Mouse (Mus musculus): Measurements from ENCODE around the gene Plxna4. TPM values are rescaled to one million over a fixed set of nuclear protein-coding genes. Genes with fewer than 3 reads are reported as not detected.

The Plxna4 gene
- polyA plus RNA-seq, 1 experiment from 2014 or later = 6.1 TPM

DNA sequence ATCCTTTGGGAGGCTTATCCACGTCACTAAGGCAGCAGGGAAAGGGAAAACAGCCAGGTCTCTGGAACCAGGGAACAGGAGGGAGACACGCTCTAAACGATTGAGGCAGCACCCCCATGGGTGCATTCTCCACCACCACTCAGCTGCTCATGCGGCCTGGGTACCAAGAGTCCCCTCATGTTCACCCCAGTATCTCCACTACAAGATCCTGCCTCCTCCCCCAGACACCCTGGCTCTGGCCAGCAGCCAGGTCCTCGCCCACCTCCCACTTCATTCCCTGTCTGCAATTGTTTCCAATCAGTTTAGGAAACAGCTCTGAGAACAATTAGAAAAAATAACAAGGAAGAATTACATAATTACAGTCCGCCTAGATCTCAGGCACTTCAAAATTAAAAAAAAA is 150.8 kb downstream of the Plxna4 start:
- WGBS = 55% methylated on average over 6 of the region's 6 CpGs
- Histone ChIP-seq H3K9me3 (ENCODE audit: control insufficient read depth, low read length) (no peaks in the 10 kb centered on the region), H3K27me3 (replicated peaks; ENCODE audit: control insufficient read depth, insufficient read depth, low read length) (no peaks in the 10 kb centered on the region), H3K4me3 (ENCODE audit: low read depth, low read length) (no peak overlapping the region), H3K4me1 (ENCODE audit: control insufficient read depth, insufficient read depth, low read length) (peaks cover 4% of the 10 kb centered on the region; the same call in 1 of the 2 replicates), H3K27ac (replicated peaks; ENCODE audit: low read depth, low read length) (no peak overlapping the region), H3K36me3 (ENCODE audit: control insufficient read depth, insufficient read depth, low read length) (no peaks in the 10 kb centered on the region), H3K4me2 (ENCODE audit: low read depth, low read length) (no peak overlapping the region), H3K9ac (ENCODE audit: low read depth, low read length) (no peak overlapping the region)
- peak; percentile 4 for DNase-seq (ENCODE audit: low spot score)
- ATAC-seq (ENCODE audit: low read depth) = no peak

DNA sequence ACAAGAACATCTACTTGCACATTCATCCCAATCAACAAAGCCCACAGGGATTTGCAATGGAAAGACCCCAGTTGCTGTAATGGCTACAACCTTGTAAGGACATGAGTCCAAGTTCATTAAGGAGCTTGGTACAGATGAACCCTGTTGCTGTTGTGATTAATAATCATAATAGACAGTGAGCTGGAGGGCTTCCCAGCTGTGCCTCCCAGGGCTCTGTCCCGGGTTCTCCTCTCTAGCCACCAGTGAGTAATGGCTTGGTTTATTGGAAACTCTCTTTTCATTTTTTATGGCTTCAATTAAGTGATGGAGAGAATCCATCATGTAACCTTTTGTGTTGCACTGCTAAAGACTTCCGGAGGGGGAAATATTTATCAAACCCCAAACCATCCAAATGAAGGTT is 164.9 kb downstream of the Plxna4 start:
- WGBS = 68% methylated on average over 2 of the region's 2 CpGs
- no peak overlapping the region for H3K4me2 ChIP-seq (ENCODE audit: low read depth, low read length)
- H3K27me3 ChIP-seq (replicated peaks; ENCODE audit: control insufficient read depth, insufficient read depth, low read length) = no peaks in the 10 kb centered on the region
- DNase-seq (ENCODE audit: low spot score) (no peak), ATAC-seq (ENCODE audit: low read depth) (no peak)
- no peak overlapping the region for H3K4me3 ChIP-seq (ENCODE audit: low read depth, low read length)
- H3K4me1 ChIP-seq (ENCODE audit: control insufficient read depth, insufficient read depth, low read length) = no peaks in the 10 kb centered on the region
- H3K9ac ChIP-seq (ENCODE audit: low read depth, low read length) = no peak overlapping the region
- no peaks in the 10 kb centered on the region for H3K9me3 ChIP-seq (ENCODE audit: control insufficient read depth, low read length)
- H3K36me3 ChIP-seq (ENCODE audit: control insufficient read depth, insufficient read depth, low read length) = no peaks in the 10 kb centered on the region
- no peak overlapping the region for H3K27ac ChIP-seq (replicated peaks; ENCODE audit: low read depth, low read length)

DNA sequence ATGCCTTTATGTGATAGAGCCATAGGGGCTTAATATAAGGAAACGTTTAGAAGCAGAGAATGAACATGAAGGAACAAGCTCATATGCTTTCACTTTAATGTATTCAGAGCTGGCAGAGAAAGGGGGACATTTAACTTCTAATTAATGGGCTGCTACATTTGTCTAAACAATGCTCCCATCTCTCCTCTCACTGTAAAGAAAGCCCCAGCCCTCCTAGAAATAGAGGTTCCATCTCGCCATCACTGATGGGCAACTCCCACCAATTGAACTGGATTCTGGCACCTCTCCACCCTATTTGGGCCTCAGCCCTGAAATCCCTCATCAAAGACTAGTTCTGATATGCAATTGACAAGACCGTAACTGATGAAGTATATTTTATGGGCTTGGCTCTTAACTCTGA is 167.4 kb downstream of the Plxna4 start:
- no peaks in the 10 kb centered on the region for H3K36me3 ChIP-seq (ENCODE audit: control insufficient read depth, insufficient read depth, low read length)
- 72% methylated on average over 3 of the region's 3 CpGs for WGBS
- H3K4me3 ChIP-seq (ENCODE audit: low read depth, low read length) = no peak overlapping the region
- no peaks in the 10 kb centered on the region for H3K27me3 ChIP-seq (replicated peaks; ENCODE audit: control insufficient read depth, insufficient read depth, low read length)
- H3K9ac ChIP-seq (ENCODE audit: low read depth, low read length) = no peak overlapping the region
- peaks cover 4% of the 10 kb centered on the region; the same call in 1 of the 2 replicates for H3K4me1 ChIP-seq (ENCODE audit: control insufficient read depth, insufficient read depth, low read length)
- no peak overlapping the region for H3K4me2 ChIP-seq (ENCODE audit: low read depth, low read length)
- H3K9me3 ChIP-seq (ENCODE audit: control insufficient read depth, low read length) = no peaks in the 10 kb centered on the region
- no peak overlapping the region for H3K27ac ChIP-seq (replicated peaks; ENCODE audit: low read depth, low read length)
- ATAC-seq (ENCODE audit: low read depth) (no peak), DNase-seq (ENCODE audit: low spot score) (no peak)

DNA sequence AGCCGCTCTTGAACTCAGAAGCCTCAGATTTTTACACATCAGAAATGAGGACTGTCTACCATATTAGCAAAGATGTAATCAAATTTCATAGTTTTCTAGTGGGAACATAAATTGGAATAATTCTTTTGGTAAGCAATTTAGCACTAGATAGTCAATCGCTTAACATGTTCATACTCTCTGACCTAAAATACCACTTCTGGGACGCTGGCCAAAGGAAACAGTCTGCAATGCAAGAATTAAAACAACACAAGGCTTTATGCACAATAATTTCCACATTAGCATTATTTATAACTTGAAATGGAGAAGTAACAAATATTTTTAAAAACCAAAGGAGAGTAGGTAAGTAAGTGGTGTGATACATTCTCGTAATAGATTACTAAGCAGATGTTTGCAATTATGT is 170.6 kb downstream of the Plxna4 start:
- Histone ChIP-seq H3K27me3 (replicated peaks; ENCODE audit: control insufficient read depth, insufficient read depth, low read length) (no peaks in the 10 kb centered on the region), H3K4me2 (ENCODE audit: low read depth, low read length) (no peak overlapping the region), H3K27ac (replicated peaks; ENCODE audit: low read depth, low read length) (no peak overlapping the region), H3K4me1 (ENCODE audit: control insufficient read depth, insufficient read depth, low read length) (peaks cover 4% of the 10 kb centered on the region; the same call in 1 of the 2 replicates), H3K9ac (ENCODE audit: low read depth, low read length) (no peak overlapping the region), H3K36me3 (ENCODE audit: control insufficient read depth, insufficient read depth, low read length) (no peaks in the 10 kb centered on the region), H3K9me3 (ENCODE audit: control insufficient read depth, low read length) (no peaks in the 10 kb centered on the region), H3K4me3 (ENCODE audit: low read depth, low read length) (no peak overlapping the region)
- WGBS = 61% methylated on average over 4 of the region's 4 CpGs
- no peak for ATAC-seq (ENCODE audit: low read depth)
- no peak for DNase-seq (ENCODE audit: low spot score)

DNA sequence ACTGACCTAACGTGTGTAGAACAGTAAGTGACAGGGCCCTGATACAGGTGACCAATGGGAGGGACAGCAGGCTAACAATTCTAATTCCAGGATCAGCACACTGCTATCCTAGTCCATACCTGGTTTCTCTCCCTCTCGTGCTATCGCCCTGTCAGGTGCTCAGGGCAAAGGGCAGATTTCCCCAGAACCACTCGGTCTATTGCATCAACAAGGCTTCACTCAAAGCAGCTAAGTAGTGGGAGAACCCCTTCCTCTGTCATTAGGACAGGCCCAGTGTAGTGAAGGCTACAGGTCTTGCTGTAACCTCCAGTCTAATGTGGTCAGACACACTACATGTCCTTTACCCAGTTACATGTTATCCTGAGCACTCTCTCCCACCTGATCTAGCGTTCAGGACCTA is 176.7 kb downstream of the Plxna4 start:
- no peak for DNase-seq (ENCODE audit: low spot score)
- WGBS = 82% methylated on average over 5 of the region's 5 CpGs
- no peak overlapping the region for H3K4me2 ChIP-seq (ENCODE audit: low read depth, low read length)

DNA sequence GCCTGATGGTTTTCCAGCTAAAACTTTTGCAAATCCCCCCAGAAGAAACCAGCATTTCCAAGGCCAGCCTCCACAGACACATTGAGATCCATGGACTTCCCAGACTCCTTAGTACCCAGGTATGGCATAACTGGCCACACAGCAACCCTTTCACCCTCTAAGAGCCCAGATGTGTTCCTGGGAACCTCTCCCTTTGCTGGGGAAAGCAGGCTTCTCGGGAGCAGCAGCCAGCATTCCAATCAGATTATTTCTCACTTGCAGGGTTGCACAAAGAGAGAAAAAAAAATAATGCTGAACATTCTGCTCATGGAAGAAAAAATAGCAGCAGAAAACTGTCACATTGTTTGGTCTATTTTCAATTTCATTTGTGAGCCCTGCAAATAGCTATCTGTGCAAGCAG is 178.4 kb downstream of the Plxna4 start:
- no peak overlapping the region for H3K9ac ChIP-seq (ENCODE audit: low read depth, low read length)
- H3K27ac ChIP-seq (replicated peaks; ENCODE audit: low read depth, low read length) = no peak overlapping the region
- H3K36me3 ChIP-seq (ENCODE audit: control insufficient read depth, insufficient read depth, low read length) = no peaks in the 10 kb centered on the region
- no peak for DNase-seq (ENCODE audit: low spot score)
- H3K4me2 ChIP-seq (ENCODE audit: low read depth, low read length) = no peak overlapping the region
- H3K4me1 ChIP-seq (ENCODE audit: control insufficient read depth, insufficient read depth, low read length) = no peaks in the 10 kb centered on the region
- no peaks in the 10 kb centered on the region for H3K27me3 ChIP-seq (replicated peaks; ENCODE audit: control insufficient read depth, insufficient read depth, low read length)
- H3K9me3 ChIP-seq (ENCODE audit: control insufficient read depth, low read length) = no peaks in the 10 kb centered on the region
- ATAC-seq (ENCODE audit: low read depth) = no peak
- no peak overlapping the region for H3K4me3 ChIP-seq (ENCODE audit: low read depth, low read length)
- WGBS = 14% methylated on average over 1 of the region's 1 CpGs

More for the DNA sequence above, 176.7 kb downstream of the Plxna4 start:
- no peak for ATAC-seq (ENCODE audit: low read depth)
- Histone ChIP-seq H3K9ac (ENCODE audit: low read depth, low read length) (no peak overlapping the region), H3K9me3 (ENCODE audit: control insufficient read depth, low read length) (no peaks in the 10 kb centered on the region), H3K4me1 (ENCODE audit: control insufficient read depth, insufficient read depth, low read length) (no peaks in the 10 kb centered on the region), H3K4me3 (ENCODE audit: low read depth, low read length) (no peak overlapping the region), H3K27me3 (replicated peaks; ENCODE audit: control insufficient read depth, insufficient read depth, low read length) (no peaks in the 10 kb centered on the region), H3K27ac (replicated peaks; ENCODE audit: low read depth, low read length) (no peak overlapping the region), H3K36me3 (ENCODE audit: control insufficient read depth, insufficient read depth, low read length) (no peaks in the 10 kb centered on the region)

DNA sequence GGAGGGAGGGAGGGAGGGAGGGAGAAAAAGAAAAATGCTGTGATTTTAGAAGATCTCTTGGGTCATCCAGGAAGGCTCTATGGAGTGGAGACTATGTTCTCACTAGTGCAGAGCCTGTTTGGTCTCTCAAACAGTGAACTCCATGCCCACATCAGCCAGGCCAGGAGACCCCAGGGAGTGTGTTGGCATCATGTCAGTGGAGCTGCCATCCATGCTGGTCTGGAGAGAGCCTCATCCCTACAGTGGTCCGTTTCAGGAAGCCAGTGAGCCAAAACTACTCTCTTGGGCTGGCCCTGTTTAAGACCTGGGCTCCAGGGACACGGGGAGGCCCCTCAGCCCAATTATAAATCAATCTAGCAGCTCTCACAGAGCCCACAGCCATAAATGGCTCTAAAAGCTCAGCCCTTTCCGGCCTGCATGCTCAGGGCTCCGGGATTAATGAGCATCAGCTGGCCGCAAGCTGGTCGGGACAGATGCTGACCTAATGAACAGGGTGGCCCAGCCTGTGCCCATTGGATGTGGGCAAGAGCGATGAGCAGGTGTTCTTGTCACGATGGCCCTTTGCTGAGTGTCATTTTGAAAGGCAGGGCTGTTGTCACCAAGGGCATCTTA is 180.3 kb downstream of the Plxna4 start:
- Histone ChIP-seq H3K4me1 (ENCODE audit: control insufficient read depth, insufficient read depth, low read length) (no peaks in the 10 kb centered on the region), H3K36me3 (ENCODE audit: control insufficient read depth, insufficient read depth, low read length) (no peaks in the 10 kb centered on the region), H3K4me3 (ENCODE audit: low read depth, low read length) (no peak overlapping the region), H3K27ac (replicated peaks; ENCODE audit: low read depth, low read length) (no peak overlapping the region), H3K4me2 (ENCODE audit: low read depth, low read length) (no peak overlapping the region), H3K9me3 (ENCODE audit: control insufficient read depth, low read length) (no peaks in the 10 kb centered on the region), H3K27me3 (replicated peaks; ENCODE audit: control insufficient read depth, insufficient read depth, low read length) (no peaks in the 10 kb centered on the region), H3K9ac (ENCODE audit: low read depth, low read length) (no peak overlapping the region)
- WGBS = 37% methylated on average over 8 of the region's 8 CpGs
- DNase-seq (ENCODE audit: low spot score) (peak; percentile 48), ATAC-seq (ENCODE audit: low read depth) (peak; percentile 35; the same call in 1 of the 2 replicates)

DNA sequence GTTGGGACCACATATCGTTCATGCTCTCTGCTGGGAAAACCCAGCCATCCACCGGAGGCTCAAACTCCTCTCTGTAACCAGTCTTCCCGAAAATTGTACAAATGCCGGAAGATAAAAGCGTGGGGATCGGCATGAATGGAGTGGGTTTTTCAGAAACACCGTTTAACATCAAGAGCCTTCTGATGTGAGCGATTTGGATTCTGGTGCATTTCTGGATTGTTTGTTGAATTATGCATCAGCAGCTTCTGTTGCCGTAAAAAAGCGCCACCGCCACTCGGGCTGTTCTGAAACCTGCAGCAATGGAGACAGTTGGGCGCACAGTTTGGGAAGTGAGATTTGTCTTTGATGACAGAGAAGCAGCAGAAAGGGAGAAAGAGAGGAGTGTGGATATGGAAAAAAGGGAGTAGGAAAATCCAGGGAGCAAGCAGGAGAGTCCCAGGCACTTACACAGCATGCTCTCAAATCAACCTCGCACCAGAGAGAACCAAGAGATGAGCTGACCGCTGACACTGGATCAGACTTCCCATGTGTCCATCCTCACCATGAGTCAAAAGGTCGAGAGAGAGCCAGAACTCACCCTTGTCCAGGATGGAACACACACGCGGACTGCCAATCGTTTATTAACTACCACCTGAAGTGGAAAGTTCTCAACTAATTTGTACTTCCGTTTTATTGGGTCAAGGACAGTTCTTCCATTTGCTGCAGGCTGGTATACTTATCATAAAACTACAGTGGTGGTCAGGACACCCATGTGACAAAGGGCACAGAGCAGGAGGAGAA is 181.5 kb downstream of the Plxna4 start:
- DNase-seq (ENCODE audit: low spot score) = no peak
- 90% methylated on average over 20 of the region's 20 CpGs for WGBS
- no peak overlapping the region for H3K4me2 ChIP-seq (ENCODE audit: low read depth, low read length)
- no peaks in the 10 kb centered on the region for H3K4me1 ChIP-seq (ENCODE audit: control insufficient read depth, insufficient read depth, low read length)
- H3K9ac ChIP-seq (ENCODE audit: low read depth, low read length) = no peak overlapping the region
- H3K27me3 ChIP-seq (replicated peaks; ENCODE audit: control insufficient read depth, insufficient read depth, low read length) = no peaks in the 10 kb centered on the region
- ATAC-seq (ENCODE audit: low read depth) = no peak
- no peaks in the 10 kb centered on the region for H3K9me3 ChIP-seq (ENCODE audit: control insufficient read depth, low read length)
- H3K27ac ChIP-seq (replicated peaks; ENCODE audit: low read depth, low read length) = no peak overlapping the region
- H3K36me3 ChIP-seq (ENCODE audit: control insufficient read depth, insufficient read depth, low read length) = no peaks in the 10 kb centered on the region
- no peak overlapping the region for H3K4me3 ChIP-seq (ENCODE audit: low read depth, low read length)
